Mouse (Mus musculus): Measurements from ENCODE around the gene Ralgapa2.

The Ralgapa2 gene

GRCm38 (mm10) chr2:146361969-146362368 is 150.2 kb downstream of the Ralgapa2 start:
- DNase-seq (ENCODE audit: low spot score in 2 of 2), result no peak

GRCm38 (mm10) chr2:146361076-146361475 is 151.1 kb downstream of the Ralgapa2 start:
- no peak for DNase-seq (ENCODE audit: low spot score in 2 of 2)

GRCm38 (mm10) chr2:146359676-146360075 is 152.5 kb downstream of the Ralgapa2 start:
- no peak for DNase-seq (ENCODE audit: low spot score in 2 of 2)

GRCm38 (mm10) chr2:146356524-146356923 is 155.6 kb downstream of the Ralgapa2 start:
- DNase-seq (ENCODE audit: low spot score in 2 of 2), result no peak

GRCm38 (mm10) chr2:146350230-146350629 is 161.9 kb downstream of the Ralgapa2 start:
- no peak for DNase-seq (ENCODE audit: low spot score in 2 of 2)

GRCm38 (mm10) chr2:146347942-146348341 is 164.2 kb downstream of the Ralgapa2 start:
- DNase-seq (ENCODE audit: low spot score in 2 of 2), result no peak

GRCm38 (mm10) chr2:146340090-146340489 is 172.1 kb downstream of the Ralgapa2 start:
- no peak for DNase-seq (ENCODE audit: low spot score in 2 of 2)

- DNase-seq (ENCODE audit: low spot score in 2 of 2), result no peak
Observed at GRCm38 (mm10) chr2:146337540-146337939, 174.6 kb downstream of the Ralgapa2 start.

- no peak for DNase-seq (ENCODE audit: low spot score in 2 of 2)
Observed at GRCm38 (mm10) chr2:146331894-146332476, 180.2 kb downstream of the Ralgapa2 start.

- DNase-seq (ENCODE audit: low spot score in 2 of 2), result no peak
Observed at GRCm38 (mm10) chr2:146330772-146331281, 181.3 kb downstream of the Ralgapa2 start.

- DNase-seq (ENCODE audit: low spot score in 2 of 2), result no peak
Observed at GRCm38 (mm10) chr2:146330101-146330500, 182.0 kb downstream of the Ralgapa2 start.

GRCm38 (mm10) chr2:146326654-146327053 is 185.5 kb downstream of the Ralgapa2 start:
- DNase-seq (ENCODE audit: low spot score in 2 of 2), result no peak

GRCm38 (mm10) chr2:146324907-146325715 is 187.0 kb downstream of the Ralgapa2 start:
- DNase-seq (ENCODE audit: low spot score in 2 of 2), result no peak

- no peak for DNase-seq (ENCODE audit: low spot score in 2 of 2)
Observed at GRCm38 (mm10) chr2:146324140-146324906, 187.8 kb downstream of the Ralgapa2 start.

GRCm38 (mm10) chr2:146323528-146323927 is 188.6 kb downstream of the Ralgapa2 start:
- no peak for DNase-seq (ENCODE audit: low spot score in 2 of 2)

- DNase-seq (ENCODE audit: low spot score in 2 of 2), result no peak
Observed at GRCm38 (mm10) chr2:146322770-146323169, 189.4 kb downstream of the Ralgapa2 start.

- DNase-seq (ENCODE audit: low spot score in 2 of 2), result no peak
Observed at GRCm38 (mm10) chr2:146322019-146322418, 190.1 kb downstream of the Ralgapa2 start.

GRCm38 (mm10) chr2:146320666-146321065 is 191.5 kb downstream of the Ralgapa2 start:
- DNase-seq (ENCODE audit: low spot score in 2 of 2), result no peak

GRCm38 (mm10) chr2:146314751-146315150 is 197.4 kb downstream of the Ralgapa2 start:
- DNase-seq (ENCODE audit: low spot score in 2 of 2), result no peak

GRCm38 (mm10) chr2:146313811-146314210 is 198.3 kb downstream of the Ralgapa2 start:
- no peak for DNase-seq (ENCODE audit: low spot score in 2 of 2)

GRCm38 (mm10) chr2:146310760-146311159 is 201.4 kb downstream of the Ralgapa2 start:
- DNase-seq (ENCODE audit: low spot score in 2 of 2), result no peak

- peak in 1 of 2 experiments; percentile 41 for DNase-seq (ENCODE audit: low spot score in 2 of 2)
Observed at GRCm38 (mm10) chr2:146310291-146310690, 201.9 kb downstream of the Ralgapa2 start.

Data from spleen, postnatal 10 days (tissue).